Mouse (Mus musculus) mouse embryonic stem cell (cell line): Measurements from ENCODE around the gene Cirbp.
"Not testable (repeated sequence)": the region's sequence is repeated elsewhere in the genome, so short reads cannot be mapped to it uniquely, and the experiment has no call there.

ENCODE experiments used
- in situ Hi-C, 2 experiments: fragments of 300-500 bp; cut with MboI; formaldehyde crosslinking; loops; 1 replicate in 1 of 2; 3 replicates in 1 of 2; pipeline ENCODE4 v1.14.3; 2019 to 2020; ENCODE audit warnings: low sequenced_read_pairs in 2 of 2, low pct_unique_long_range_greater_than_20kb in 1 of 2, mixed read lengths in 1 of 2; ENCODE audit not compliant: unreplicated experiment in 1 of 2

The Cirbp gene

DNA sequence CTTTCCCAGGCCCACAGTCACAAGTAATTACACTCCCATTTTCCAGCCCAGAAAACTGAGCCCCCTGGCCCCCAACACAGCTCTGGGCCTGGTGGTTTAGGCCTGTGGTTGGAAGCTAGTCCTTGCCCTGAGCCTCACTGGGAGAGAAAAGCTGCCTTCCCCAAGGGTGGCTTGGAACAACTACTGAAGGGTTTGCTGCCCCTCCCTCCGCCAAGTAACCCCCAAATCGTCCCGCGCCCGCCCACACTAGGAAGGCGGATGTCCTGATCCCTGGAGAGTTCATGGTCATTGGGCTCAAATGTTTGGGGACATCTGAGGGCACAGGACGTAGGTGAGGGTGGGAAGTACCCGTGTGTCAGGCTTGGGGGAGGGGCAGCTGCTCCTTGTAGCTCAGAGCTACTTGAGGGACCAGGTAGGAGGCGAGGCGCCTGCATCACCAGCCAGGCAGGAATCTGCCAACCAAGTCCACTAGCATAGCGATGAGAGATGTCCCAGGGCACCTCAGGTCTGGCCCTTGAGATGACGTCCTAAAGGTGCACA is 6.7 kb upstream of the Cirbp start:
- in situ Hi-C loops: no loop called here

DNA sequence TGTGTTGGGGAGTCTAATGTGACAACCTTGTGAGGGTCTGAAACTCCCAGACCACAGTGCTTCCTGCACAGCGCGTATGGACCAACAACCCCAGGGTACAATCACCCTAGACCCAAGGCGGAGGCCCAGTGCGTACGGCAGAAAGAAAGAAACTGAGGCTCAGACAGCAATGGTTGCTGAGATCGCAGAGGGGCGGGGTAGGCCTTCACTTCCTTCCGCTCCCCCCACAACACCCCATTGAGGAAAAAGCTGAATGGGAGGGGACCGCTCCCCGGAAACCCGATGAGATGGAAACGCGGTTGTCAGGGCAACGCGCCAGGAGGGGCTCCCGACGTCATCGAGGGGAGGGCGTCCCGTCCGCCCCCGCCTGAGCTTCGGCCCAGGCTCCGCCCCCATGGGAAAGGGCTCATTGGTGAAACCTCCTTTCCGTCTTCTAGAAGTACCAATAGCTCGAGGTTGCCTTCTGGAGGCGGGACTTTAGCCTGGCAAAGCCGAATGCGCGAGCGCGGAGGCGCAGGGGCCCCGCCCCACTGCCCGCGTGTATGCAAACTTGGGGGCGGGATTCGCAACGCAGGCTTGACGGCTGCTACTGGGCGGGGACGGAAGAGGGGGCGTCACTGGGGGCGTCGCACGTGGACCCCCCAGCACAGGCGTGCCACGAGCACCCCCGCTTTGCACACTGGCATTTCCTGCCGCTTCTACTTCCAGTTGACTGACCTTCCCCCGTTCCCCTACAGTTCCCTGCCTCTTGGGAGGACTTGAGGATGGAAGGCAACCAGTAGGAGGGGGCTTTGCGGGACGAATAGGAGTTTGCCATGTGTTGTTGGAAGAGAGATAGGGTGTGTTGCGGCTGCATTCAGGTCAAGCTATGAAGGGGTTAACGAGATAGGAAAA is 6.0 kb upstream of the Cirbp start:
- in situ Hi-C loops: no loop called here

DNA sequence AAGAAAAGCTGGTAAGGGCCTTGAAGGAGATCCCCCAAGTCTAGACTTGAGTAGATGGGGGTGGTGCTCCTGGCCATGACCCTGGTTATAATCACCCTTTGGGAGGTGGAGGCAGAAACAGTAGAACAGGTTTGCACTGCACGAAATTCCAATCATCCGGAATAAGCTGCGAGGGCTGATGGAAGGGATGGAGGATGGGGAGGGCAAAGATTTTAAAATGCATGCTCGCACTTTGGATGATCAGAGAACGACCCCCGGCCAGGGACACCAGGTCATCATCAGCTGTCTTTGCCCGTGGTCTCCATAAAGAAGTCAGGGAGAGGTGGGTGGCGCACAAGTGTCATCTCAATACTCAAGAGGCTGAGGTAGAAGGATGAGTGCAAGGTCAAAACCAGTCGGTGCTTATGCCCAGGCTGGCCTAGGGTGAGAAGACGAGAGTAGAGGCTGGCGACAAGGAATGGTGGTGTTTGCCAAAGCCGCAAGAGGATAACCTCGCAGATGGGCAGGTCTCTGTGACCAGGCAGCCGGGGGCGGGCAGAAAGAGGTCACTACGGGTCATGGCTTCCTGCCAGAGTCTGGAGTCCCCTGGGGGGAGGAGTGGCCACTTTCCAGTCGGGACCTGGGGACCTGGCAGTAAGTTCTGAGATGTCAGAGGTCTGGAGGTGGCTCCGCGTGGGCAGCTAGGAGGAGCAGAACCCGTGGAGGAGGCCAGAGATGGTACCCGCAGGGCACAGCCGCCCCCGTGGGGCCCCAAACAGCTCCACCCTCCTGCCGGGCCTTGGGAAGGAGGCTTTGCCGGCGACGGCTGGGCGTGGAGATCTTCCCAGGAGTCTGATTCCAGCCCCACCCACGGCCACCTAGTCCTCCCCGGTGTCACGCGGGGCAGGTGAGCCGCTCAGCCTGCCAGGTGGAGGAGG is 5.1 kb upstream of the Cirbp start:
- in situ Hi-C loops: no loop called here

DNA sequence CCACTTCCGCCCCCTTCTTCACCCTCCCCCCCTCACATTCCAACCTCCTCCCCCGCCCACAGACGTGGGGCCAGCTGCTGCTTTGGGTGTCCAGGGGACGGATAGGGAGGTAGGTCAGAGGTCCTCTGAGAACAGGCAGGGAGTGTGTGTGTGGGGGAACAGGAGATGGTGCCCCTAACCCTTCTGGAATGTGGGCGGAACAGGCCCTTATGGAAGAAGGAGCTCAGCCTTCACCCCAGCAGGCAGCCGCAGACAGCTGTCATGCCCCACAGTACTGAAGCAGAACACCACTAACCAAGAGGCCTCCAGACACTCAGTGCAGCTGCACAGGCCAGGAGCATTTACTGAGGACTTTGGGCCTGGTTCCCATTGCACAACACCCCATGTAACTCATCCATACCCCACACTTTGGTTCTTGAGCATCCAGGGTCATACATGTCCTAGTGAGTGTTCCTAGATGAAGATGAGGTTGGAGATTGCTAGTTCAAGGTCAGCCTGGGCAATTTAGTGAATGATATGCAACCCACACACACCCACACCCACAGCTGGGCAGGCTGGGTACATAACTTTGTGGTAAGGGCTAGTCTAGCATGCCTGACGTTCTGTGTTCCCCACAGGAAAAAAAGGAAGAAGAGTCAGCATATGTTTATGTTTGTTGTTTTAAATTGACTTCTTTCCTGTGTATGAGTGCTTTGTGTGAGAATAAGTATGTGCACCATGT is 4.1 kb upstream of the Cirbp start:
- in situ Hi-C loops: no loop called here

GRCm38 (mm10) chr10:80162243-80162608 is 3.6 kb upstream of the Cirbp start:
- in situ Hi-C loops: no loop called here

DNA sequence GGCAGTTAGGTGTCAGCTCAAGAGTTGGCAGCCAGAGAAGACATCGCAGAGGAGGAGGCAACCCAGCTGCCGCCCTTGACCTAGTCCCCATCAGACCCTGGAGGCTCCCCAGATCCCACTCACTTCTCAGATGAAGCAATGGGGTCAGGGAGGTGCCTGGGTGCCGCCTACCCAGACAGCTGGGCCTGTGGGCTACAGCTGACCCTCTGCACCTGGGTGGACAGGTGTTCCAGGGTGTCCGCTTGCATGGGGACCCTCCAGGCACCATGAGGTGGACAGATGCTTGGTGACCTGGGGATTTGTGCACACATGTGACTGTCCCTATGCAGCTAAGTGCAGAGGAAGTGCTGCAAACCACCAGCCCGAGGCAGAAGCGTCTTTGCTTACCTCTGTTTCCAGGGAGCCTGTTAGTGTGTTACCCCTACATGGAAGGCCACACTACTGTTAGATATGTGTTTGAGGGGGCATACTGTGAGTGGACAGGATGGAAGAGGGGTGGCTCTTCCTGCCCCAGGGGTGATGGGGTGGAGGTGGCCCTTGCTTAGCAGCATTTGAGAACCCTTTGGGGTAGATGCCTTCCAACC is 3.0 kb upstream of the Cirbp start:
- in situ Hi-C loops: no loop called here

DNA sequence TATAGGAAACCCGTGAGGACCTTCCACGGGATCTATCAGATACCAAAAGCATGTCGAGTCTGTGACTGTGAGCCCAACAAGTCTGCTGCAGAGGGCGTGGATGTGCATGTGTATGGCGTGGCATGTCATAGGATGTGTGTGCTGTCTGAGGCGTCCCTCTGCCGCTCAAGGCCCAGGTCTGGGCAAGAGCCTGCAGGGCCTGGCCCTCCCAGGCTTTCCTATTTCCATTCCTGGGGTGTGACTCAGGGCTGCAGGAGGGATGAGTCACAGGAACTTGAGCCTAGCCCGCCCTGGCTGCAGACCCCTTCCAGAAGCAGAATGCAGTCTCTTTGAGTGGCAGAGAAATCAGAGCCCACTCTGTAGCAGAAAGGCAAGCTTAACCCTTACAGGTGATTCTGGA is 2.1 kb upstream of the Cirbp start:
- in situ Hi-C loops: no loop called here

DNA sequence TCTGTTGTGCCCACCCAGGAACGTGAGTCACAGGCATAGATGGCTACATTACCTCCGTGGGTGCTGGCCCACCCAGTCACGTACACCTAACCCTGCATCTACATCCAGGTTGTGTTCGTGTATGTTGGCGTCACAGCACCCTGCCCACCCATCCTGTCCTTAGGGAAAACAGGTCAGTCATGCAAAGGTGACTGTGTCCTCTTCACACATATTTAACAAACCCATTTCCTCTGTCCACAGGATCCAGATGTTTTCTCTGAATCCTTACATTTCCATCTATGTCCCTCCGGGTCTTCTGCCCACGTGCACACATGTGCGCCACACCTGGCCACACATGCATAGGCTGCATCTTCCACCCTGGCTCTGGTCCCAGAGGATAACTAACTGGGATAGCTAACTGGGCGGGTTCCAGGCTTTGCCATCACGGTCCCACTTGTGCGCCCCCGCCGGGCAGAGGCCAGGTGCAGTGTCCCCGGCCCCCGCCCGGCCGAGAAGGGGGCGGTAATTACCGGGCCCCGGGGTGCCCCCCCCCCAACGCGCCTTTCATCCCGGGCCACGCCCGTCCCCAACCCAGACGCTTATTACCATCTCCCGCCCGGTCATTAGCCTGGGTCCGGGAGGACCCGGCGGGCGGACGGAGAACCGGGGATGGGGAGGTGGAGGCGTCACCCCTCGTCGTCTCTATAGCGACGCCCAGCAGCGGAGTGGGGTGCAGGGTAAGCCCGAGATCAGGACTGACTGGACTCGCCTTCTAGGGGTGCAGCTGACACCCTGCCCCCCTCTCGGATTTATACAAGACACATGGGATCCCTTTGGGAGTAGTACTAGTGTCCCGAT is 1.4 kb upstream of the Cirbp start:
- in situ Hi-C loops: no loop called here

- in situ Hi-C loops: no loop called here
Observed at GRCm38 (mm10) chr10:80164998-80165344, 814 bp upstream of the Cirbp start.

- in situ Hi-C loops: not testable (repeated sequence)
Observed at GRCm38 (mm10) chr10:80166136-80166535, 351 bp downstream of the Cirbp start.

- in situ Hi-C loops: no loop called here
Observed at GRCm38 (mm10) chr10:80167460-80168037, 1.8 kb downstream of the Cirbp start.

DNA sequence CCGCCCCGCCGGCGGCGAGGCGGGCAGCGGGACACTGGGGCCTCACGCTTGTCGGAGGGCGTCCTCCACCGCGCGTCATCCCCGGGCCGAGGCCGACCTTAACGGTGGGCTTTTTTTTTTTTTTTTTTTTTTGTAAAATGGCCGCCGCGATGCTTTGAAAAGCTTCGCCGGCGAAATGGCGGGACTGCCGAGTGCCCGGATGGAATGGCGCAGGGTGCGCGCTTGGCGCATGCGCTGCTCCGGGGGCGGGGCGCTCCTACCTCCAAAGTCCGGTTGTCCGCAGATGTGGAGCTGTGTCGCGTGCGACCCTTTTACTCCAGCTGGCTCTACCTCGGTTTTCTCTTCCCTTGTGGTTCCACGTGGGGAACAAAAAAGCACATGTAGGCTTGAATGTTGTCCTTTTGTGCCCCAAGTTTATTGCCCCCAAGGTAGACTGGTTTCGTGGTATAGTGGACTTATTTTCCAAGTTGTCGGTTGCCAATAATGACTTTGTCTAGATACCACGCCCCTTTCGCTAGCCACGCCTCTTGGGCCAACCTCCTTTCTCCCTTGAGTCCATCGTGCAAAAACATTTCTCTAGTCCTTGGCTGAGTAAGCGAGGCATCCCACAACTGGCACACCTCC is 2.4 kb downstream of the Cirbp start:
- in situ Hi-C loops: no loop called here

DNA sequence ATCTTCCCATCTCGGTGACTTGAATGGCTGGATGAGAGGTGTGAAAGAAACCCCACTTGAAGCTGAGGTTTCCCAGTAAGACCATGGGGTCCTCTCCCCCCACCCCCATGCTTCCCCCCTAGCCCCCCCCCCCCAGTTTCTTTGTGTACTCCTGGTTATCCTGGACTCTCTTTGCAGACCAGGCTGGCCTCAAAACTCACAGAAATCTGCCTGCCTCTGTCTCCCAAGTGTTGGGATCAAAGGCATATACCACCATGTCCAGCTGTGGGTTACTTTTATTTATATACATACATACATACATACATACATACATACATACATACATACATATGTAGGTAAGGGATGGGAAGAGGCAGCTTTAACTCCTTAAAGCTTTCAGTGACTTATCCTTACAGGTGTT is 3.3 kb downstream of the Cirbp start:
- in situ Hi-C loops: no loop called here

DNA sequence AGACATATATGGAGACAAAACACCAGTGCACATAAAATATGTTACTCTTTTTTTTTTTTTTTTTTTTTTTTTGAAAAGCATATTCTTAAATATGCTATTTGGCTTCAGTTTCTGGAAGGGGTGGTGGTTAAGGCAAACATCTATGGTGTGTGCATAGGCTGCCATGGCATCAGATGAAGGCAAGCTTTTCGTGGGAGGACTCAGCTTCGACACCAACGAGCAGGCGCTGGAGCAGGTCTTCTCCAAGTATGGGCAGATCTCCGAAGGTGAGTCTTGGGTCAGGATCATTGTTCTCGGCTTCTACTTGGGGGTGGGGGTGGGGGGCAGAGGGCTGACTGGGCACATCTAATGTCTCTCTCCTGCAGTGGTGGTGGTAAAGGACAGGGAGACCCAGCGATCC is 3.9 kb downstream of the Cirbp start:
- in situ Hi-C loops: no loop called here

DNA sequence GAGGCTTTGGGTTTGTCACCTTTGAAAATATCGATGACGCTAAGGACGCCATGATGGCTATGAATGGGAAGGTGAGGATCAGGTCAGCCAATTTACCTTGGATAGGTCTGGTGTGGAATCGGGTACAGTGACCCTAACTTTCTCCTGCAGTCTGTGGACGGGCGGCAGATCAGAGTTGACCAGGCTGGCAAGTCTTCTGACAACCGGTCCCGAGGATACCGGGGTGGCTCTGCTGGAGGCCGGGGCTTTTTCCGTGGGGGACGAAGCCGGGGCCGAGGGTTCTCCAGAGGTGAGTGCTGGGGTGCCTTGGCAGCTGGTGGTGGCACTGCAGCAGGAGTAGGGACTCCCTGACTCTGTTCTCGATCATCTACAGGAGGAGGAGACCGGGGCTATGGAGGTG is 4.3 kb downstream of the Cirbp start:
- in situ Hi-C loops: no loop called here

DNA sequence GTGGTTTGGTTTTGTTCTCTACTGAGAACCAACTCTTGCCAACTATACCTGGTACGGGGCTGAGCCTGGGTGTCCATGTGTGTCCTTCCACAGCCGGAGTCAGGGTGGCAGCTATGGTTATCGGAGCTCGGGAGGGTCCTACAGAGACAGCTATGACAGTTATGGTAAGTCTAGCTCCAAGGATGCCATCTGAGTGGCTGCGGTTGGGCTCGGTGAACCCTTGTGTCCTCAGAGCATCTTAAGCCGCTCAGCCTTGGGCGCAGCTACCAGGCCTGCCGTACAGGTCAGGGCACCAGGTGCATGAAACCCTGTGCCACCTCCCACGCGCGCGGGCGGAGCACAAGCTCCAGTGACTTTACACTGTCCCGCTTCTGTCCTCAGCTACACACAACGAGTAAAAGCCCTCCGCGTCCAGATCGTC is 4.8 kb downstream of the Cirbp start:
- in situ Hi-C loops: no loop called here

DNA sequence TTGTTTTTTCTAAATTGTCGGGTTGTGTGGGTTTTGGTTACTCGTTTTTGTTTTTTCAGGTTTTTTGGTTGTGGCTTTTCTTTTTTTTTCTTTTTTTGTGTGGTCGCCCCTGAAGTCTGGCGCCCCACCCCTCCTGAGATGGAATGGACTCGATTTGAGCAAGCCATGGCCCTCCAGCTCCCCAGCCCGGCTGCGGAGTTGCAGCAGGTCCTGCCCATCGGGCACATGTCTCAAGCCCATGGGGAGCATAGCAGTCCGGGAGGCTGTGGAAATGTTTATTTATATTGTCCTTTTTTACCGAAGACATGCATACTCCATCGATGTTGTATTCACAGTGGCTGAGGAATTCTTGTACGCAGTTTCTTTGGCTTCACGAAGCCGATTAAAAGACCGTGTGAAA is 5.5 kb downstream of the Cirbp start:
- in situ Hi-C loops: no loop called here
